Mouse (Mus musculus): ENCODE results near the gene Efnb3. TPM values are rescaled to one million over a fixed set of nuclear protein-coding genes. Genes with fewer than 3 reads are reported as not detected.
A peak's percentile ranks its signal among the peaks of the same experiment; 100 is the strongest.
"Not testable (repeated sequence)": the region's sequence is repeated elsewhere in the genome, so short reads cannot be mapped to it uniquely, and the experiment has no call there.

Efnb3 gene
- total and polyA plus RNA-seq, 3 experiments = 0.23 to 0.72 TPM; not detected in 1

DNA sequence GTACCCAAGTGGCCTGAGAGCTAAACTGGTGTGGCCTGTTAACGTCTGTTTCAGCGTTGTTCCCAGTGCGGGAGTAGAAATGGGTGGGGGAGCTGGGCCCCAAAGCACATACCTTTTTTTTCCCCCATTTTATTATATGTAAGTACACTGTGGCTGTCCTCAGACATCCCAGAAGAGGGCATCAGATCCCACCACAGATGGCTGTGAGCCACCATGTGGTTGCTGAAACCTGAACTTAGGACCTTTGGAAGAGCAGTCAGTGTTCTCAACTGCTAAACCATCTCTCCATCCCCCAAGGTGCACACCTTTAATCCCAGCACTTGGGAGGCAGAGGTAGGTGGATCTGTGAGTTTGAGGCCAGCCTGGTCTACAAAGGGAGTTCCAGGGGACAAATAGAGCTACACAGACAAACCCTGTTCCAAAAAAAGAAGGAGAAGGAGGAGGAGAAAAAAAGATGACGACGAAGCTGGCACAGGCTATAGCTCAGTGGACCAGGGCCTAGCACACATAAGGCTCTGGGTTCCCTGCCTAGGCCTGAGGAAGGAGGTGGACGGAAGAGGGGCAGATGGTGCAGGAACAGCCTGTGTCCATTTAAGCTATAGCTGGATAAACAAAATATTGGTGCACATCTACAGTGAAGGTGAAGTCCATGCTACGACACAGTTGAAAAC, 27.4 kb downstream of the Efnb3 start:
- no peak overlapping the region for H3K27ac ChIP-seq (ENCODE audit: control insufficient read depth, low read depth, low read length)
- no peaks in the 10 kb centered on the region for H3K36me3 ChIP-seq (ENCODE audit: control insufficient read depth in 1 of 2, insufficient read depth in 2 of 2, low read length in 2 of 2)
- H3K4me1 ChIP-seq (ENCODE audit: control insufficient read depth in 1 of 2, insufficient read depth in 2 of 2, low read length in 2 of 2) = no peaks in the 10 kb centered on the region
- H3K9me3 ChIP-seq (replicated peaks; ENCODE audit: insufficient read depth, low read length) = no peaks in the 10 kb centered on the region
- H3K79me2 ChIP-seq (ENCODE audit: control insufficient read depth, insufficient read depth, low read length, poor library complexity) = no peaks in the 10 kb centered on the region
- no peak overlapping the region for H3K9ac ChIP-seq (ENCODE audit: control insufficient read depth, low read depth, low read length, poor library complexity, severe bottlenecking)
- DNase-seq (ENCODE audit: low read depth, low spot score) = no peak
- no peak overlapping the region for H3K4me3 ChIP-seq (ENCODE audit: control insufficient read depth in 1 of 2, insufficient read depth in 1 of 2, low read depth in 2 of 2, low read length in 2 of 2)
- TF ChIP-seq ZNF384 (IDR thresholded peaks at IDR 0.05; ENCODE audit: low read depth, low read length) (no peak), CTCF (IDR thresholded peaks at IDR 0.05 in 2 of 3, conservative IDR thresholded peaks at IDR 0.05 in 1 of 3; ENCODE audit: control insufficient read depth in 1 of 3, insufficient read depth in 1 of 3, low read depth in 2 of 3, low read length in 3 of 3, poor library complexity in 1 of 3, severe bottlenecking in 1 of 3) (peak in 1 of 3 experiments; percentile 25; a peak in 1 of 6 replicates), SMC3 (IDR thresholded peaks at IDR 0.05; ENCODE audit: low read depth, low read length) (peak; percentile 27; the same call in 1 of the 2 replicates), EP300 (IDR thresholded peaks at IDR 0.05; ENCODE audit: low read depth in 1 of 2, low read length in 2 of 2) (no peak)
- peaks cover 1 to 5% of the 10 kb centered on the region in 2 experiments; a peak in 2 of 4 replicates for H3K27me3 ChIP-seq (ENCODE audit: control insufficient read depth in 1 of 2, insufficient read depth in 2 of 2, low read length in 2 of 2)

GRCm38 (mm10) chr11:69530755-69531154, 29.2 kb downstream of the Efnb3 start:
- H3K4me1 ChIP-seq (ENCODE audit: control insufficient read depth in 1 of 2, insufficient read depth in 2 of 2, low read length in 2 of 2); H3K9me3 ChIP-seq (replicated peaks; ENCODE audit: insufficient read depth, low read length); H3K36me3 ChIP-seq (ENCODE audit: control insufficient read depth in 1 of 2, insufficient read depth in 2 of 2, low read length in 2 of 2); H3K9ac ChIP-seq (ENCODE audit: control insufficient read depth, low read depth, low read length, poor library complexity, severe bottlenecking); H3K4me3 ChIP-seq (ENCODE audit: control insufficient read depth in 1 of 2, insufficient read depth in 1 of 2, low read depth in 2 of 2, low read length in 2 of 2); H3K27ac ChIP-seq (ENCODE audit: control insufficient read depth, low read depth, low read length); H3K27me3 ChIP-seq (ENCODE audit: control insufficient read depth in 1 of 2, insufficient read depth in 2 of 2, low read length in 2 of 2); H3K79me2 ChIP-seq (ENCODE audit: control insufficient read depth, insufficient read depth, low read length, poor library complexity): not testable (repeated sequence)
- TF ChIP-seq RAD21 (IDR thresholded peaks at IDR 0.05; ENCODE audit: low read depth, low read length) (peak; percentile 48), SMC3 (IDR thresholded peaks at IDR 0.05; ENCODE audit: low read depth, low read length) (peak; percentile 58), TBP (IDR thresholded peaks at IDR 0.05; ENCODE audit: low read depth, low read length) (peak; percentile 83), ZC3H11A (IDR thresholded peaks at IDR 0.05; ENCODE audit: low read depth, low read length) (peak; percentile 36; the same call in 1 of the 2 replicates), CTCF (IDR thresholded peaks at IDR 0.05 in 2 of 3, conservative IDR thresholded peaks at IDR 0.05 in 1 of 3; ENCODE audit: control insufficient read depth in 1 of 3, insufficient read depth in 1 of 3, low read depth in 2 of 3, low read length in 3 of 3, poor library complexity in 1 of 3, severe bottlenecking in 1 of 3) (peak; percentile 28 to 64 (median 56); a peak in 5 of 6 replicates), MYC (IDR thresholded peaks at IDR 0.05; ENCODE audit: low read depth, low read length) (0 out of 2 replicates have a peak, but pooled peaks have one; percentile 23)
- peak; percentile 65 for DNase-seq (ENCODE audit: low read depth, low spot score)

DNA sequence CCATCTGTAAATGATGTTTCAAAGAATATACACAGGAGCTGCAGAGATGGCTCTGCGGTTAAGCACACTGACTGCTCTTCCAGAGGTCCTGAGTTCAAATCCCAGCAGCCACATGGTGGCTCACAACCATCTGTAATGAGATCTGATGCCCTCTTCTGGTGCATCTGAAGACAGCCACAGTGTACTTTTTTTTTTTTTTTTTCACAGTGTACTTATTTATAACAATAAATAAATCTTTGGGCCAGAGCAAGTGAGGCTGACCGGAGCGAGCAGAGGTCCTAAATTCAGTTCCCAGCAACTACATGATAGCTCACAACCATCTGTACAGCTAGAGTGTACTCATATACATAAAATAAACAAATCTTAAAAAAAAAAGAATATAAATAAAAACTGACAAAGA, 29.7 kb downstream of the Efnb3 start:
- TF ChIP-seq TBP (IDR thresholded peaks at IDR 0.05; ENCODE audit: low read depth, low read length) = peak; percentile 88
- TF ChIP-seq ZNF384 (IDR thresholded peaks at IDR 0.05; ENCODE audit: low read depth, low read length) = peak; percentile 59
- TF ChIP-seq CTCF (IDR thresholded peaks at IDR 0.05 in 2 of 3, conservative IDR thresholded peaks at IDR 0.05 in 1 of 3; ENCODE audit: control insufficient read depth in 1 of 3, insufficient read depth in 1 of 3, low read depth in 2 of 3, low read length in 3 of 3, poor library complexity in 1 of 3, severe bottlenecking in 1 of 3) = peak in 1 of 3 experiments; percentile 12; a peak in 1 of 6 replicates
- not testable (repeated sequence) for H3K9me3 ChIP-seq (replicated peaks; ENCODE audit: insufficient read depth, low read length); H3K79me2 ChIP-seq (ENCODE audit: control insufficient read depth, insufficient read depth, low read length, poor library complexity); H3K4me1 ChIP-seq (ENCODE audit: control insufficient read depth in 1 of 2, insufficient read depth in 2 of 2, low read length in 2 of 2); H3K36me3 ChIP-seq (ENCODE audit: control insufficient read depth in 1 of 2, insufficient read depth in 2 of 2, low read length in 2 of 2); DNase-seq (ENCODE audit: low read depth, low spot score); H3K27ac ChIP-seq (ENCODE audit: control insufficient read depth, low read depth, low read length); H3K27me3 ChIP-seq (ENCODE audit: control insufficient read depth in 1 of 2, insufficient read depth in 2 of 2, low read length in 2 of 2); H3K4me3 ChIP-seq (ENCODE audit: control insufficient read depth in 1 of 2, insufficient read depth in 1 of 2, low read depth in 2 of 2, low read length in 2 of 2); H3K9ac ChIP-seq (ENCODE audit: control insufficient read depth, low read depth, low read length, poor library complexity, severe bottlenecking)

Measured in MEL (cell line).